Mouse (Mus musculus): ENCODE measurements at regions not wholly inside any gene's neighbourhood (a gene's known extent, or its start where the extent isn't known, plus 50 kb on each side); places are given as distances from the start of the nearest gene placed in this dataset.

DNA sequence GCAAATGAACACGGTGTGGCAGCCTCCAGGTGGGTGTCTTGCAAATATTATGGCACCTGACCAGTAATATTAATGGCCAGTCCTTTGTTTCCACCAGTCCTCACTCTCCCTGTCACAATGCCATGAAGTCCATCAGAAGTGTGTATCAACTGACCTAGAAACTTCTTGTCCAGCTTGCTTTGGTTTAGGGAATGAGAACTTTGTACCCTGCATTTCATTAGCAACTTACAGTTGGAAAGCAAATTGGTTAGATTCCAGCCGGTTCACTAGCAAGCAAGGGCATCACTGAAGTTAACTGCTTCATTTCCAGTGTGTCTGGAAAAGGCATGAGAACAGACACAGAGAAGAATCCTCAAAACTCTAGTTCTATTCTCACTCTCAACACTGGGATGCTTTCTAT, 178.1 kb upstream of the Lyplal1 start:
- no peak for DNase-seq (ENCODE audit: low spot score in 2 of 2)

DNA sequence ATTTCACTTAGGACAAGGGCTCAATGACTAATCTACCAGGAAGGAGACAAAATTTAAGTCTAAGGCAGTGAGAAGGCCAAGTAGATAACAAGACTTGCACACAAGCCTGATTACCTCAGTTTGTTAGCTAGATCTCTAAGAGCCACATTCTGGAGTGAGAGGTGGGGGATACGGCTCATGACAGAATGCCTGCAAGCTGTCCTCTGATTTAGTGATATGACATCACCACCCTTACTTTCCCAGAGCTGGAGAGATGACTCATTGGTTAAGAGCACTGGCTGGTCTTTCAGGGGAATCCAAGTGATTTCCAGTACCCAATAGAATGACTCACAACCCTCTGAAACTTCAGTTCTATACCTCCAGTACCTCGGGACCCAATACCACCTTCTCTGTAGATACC, 177.5 kb upstream of the Lyplal1 start:
- no peak for DNase-seq (ENCODE audit: low spot score in 2 of 2)

DNA sequence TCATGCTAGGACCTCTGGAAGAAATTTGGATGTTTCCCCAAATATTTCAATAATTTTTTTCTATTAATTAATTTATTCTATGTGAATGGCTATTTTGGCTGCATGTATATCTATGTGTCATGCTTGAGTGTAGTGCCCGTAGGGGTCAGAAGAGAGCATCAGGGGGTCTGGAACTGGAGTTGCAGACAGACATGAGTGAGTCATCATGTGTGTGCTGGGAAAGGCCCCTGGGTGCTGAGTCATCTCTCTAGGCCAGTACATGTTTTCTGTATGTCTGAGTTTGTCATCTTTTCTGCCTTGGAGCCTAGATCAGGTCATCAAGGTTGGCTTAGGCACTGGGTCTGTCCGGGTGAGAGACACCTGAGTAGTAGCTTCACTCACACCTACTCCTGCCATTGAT, 172.0 kb upstream of the Lyplal1 start:
- no peak for DNase-seq (ENCODE audit: low spot score in 2 of 2)

DNA sequence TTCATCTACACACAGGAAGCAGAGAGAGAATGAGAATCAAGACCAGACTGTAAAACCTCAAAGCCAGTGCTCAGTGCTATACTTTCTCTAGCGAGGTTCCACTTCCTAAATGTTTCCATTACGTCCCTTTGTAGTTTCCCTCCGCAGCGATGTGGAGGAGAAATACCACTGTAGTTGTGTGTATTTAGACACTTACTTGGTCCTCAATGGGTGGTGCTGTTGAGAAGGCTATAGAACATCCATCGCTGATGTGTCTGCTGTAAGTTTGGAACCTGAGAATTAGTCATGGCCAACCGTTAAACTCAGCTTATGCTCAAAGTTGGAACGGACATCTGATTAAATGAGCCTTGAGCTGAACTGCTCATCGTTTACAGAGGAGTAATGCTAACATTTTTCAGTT, 170.7 kb upstream of the Lyplal1 start:
- DNase-seq (ENCODE audit: low spot score in 2 of 2), result no peak

DNA sequence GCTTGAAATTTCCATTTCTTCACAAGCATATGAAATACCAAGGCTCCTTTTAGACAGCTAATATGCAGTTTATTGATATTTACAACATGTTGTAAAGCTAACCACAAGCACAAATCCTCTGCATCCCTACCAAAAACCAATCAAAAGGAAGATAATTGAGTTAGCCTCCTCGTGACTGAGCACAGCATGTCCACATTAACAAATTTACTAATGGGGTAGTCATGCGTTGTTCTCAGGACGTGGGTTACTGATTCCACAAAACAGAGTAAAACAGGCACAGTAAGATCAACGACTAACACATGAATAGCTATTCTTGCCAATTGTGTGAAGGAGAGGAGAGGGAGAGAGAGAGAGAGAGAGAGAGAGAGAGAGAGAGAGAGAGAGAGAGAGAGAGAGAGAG, 169.3 kb upstream of the Lyplal1 start:
- no peak for DNase-seq (ENCODE audit: low spot score in 2 of 2)

DNA sequence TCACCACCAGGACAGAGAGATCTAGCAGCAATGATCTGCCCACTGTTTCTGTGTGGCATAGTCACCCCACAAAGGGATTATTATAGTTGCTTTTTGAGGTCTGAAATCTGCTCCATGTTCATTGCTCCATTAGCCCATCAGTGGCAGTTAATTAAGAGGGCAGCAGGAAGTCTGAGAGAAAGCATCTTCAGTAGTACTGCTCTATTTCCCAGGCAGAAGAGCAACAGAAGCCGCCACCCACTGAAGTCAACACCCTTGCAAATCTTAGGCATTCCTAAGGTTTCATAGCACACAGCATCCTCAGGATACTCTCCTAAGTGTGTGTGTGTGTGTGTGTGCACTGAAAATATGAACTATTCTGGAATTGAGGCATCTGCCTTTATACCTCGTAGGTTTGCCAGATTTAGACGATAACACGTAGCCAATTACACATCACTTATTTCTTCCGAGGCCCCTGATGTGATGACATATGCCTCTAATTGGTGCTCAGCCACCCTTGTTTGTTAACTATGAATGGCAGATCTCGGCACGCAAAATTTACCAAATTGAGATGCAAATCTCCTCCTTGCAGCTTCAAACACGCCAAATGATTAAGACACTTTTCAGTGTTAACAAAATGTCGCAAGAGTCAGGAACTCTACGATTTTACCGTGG, 161.0 kb upstream of the Lyplal1 start:
- no peak for DNase-seq (ENCODE audit: low spot score in 2 of 2)

DNA sequence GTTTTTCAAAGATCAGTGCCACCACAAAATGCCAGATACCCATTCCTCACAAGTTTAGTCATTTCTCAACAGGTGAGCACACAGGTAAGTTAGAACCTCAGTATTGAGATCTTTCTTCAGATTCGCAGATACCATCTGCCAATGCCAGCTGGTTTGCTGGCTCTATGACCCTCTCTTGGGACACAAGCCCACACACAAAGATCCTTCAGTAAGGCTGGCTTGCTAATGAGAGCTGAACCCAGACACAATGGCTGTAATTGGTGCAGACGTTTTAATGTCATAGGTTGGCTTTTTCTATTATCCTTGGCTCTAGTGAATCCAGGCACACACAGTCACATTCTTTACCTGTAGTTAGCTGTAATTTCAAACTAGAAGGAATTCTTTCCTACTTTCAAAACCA, 154.3 kb upstream of the Lyplal1 start:
- no peak for DNase-seq (ENCODE audit: low spot score in 2 of 2)

DNA sequence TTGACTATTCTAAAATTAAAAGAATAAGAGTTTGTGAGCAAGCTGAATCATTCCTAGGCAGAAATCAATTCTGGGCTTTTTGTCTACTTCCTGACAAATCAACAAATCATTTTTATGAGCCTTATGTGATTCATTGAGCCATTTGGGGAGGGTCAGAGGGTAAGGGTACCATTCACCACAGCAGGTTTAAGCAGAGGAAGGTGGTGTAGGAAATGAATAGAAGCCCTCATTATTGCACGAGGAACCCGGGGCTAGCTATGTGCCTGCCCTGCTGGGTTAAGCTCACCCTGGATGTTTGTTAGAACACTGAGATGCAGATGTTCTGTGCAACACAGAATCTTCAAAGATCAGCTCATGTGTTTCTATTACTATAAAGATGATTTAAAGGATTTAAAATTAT, 150.2 kb upstream of the Lyplal1 start:
- DNase-seq (ENCODE audit: low spot score in 2 of 2), result no peak

DNA sequence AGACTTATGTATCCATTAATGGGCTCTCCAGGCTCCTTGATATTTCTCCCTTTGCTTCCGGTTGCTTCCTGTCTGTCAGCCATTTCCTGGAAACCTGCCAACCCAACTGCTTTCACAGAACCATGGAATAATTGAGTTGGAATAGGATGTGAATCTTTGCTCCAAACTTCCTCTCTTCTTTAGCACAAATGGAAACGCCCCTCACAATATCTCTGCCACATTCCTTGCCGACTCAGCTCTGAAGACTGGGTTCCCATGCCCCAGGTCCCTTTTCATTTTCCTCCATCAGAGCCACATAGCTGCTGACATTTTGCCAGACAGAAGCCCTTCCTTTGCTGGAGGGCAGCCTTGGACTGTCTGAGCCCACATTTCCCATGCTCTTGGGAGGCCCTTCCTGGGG, 147.5 kb upstream of the Lyplal1 start:
- DNase-seq (ENCODE audit: low spot score in 2 of 2), result no peak

DNA sequence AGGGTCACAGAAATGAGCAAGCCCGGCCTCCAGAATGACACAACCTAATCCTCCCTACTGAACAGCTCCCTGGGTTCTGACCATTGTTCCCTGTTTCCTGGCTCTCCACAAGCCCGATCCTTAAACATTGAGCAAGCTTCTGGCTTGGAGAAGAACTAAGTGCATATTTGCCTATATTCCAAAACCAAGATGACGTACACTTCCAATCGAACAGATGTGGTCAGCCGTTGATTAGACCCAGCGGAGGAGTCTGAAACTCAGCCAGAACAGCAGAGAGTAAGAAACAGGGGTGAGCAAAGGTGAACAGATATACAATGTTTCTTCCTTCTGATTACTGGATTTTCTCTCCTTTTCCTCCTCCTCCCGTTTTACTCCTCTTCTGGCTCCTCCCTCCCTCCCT, 146.8 kb upstream of the Lyplal1 start:
- DNase-seq (ENCODE audit: low spot score in 2 of 2), result no peak

DNA sequence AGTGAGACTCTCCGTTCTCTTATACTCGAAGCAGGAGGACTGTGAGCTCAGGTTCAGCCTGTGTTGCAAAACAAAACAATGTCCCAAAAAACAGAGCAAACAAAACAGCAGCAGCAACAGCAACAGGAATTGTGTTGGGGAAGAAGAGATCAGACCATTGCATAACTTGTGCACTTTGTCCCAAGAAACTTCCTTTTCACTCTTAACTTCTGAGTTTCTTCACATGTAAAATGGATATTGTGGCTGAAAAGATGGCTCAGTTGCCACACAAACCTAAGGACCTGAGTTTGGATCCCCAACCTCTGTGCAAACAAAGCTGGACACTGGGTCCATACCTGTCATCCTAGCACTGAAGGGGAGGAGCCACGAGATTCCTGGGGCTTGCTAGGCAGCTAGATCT, 146.1 kb upstream of the Lyplal1 start:
- no peak for DNase-seq (ENCODE audit: low spot score in 2 of 2)

DNA sequence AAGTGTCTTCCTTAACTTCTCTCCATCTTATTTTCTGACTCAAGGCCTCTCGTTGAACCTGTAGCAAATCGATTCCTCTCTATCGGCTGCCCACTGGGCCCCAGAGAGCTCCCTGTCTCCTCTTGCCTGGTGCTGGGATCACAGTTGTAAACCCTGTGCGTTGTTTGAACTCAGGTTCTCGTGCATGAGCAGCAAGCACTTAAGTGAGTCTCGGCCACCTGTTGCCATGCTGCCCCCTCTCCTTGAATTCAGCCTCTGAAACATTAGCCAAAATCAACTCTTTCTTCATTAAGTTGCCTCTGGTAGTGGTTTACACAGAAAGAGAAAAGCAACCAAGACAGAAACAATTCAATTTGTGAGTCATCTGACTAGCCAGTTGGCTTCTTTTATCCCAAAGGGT, 144.9 kb upstream of the Lyplal1 start:
- DNase-seq (ENCODE audit: low spot score in 2 of 2), result no peak

DNA sequence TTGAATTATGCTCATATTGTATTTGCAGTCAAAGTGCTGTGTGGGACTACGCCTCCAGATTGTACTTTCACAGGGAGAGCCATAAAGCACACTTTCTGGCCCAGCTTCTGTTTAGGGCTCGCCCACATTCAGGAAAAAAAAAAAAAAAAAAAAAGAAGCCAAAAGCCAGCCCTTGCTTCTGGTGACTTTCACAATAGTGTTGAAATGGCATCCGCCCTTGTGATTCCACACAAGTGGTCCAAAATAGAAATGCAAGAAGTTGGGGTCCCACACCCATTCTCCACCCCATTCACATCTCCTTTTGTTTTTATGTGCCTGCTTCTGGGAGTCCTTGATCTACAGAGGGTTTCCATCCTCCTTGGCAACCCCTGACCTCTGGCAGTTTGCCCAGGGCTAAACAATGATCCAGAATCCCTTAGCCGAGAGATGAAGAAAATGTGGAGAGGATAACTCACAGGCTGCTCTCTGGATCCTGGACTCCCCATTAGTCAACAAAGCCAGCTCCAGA, 144.3 kb upstream of the Lyplal1 start:
- DNase-seq (ENCODE audit: low spot score in 2 of 2), result no peak

DNA sequence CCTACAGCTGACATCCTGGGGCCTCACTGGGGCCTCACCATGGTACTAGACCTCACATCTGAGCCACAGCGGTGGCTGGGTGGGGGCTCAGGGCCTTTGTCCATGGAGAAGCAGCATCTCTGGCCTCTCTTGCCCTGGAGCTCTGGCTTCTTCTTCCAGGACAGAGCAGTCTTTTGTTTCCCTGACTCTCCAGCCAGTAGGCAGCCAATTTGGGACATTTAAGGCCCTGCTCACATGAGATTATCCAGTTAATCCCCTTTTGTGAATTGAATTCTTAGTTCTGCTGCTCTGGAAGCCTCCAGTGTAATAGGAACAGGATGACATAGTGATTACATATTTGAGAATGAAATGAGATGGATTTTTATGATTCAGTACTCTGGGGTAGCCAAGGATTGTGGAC, 140.5 kb upstream of the Lyplal1 start:
- DNase-seq (ENCODE audit: low spot score in 2 of 2), result no peak

DNA sequence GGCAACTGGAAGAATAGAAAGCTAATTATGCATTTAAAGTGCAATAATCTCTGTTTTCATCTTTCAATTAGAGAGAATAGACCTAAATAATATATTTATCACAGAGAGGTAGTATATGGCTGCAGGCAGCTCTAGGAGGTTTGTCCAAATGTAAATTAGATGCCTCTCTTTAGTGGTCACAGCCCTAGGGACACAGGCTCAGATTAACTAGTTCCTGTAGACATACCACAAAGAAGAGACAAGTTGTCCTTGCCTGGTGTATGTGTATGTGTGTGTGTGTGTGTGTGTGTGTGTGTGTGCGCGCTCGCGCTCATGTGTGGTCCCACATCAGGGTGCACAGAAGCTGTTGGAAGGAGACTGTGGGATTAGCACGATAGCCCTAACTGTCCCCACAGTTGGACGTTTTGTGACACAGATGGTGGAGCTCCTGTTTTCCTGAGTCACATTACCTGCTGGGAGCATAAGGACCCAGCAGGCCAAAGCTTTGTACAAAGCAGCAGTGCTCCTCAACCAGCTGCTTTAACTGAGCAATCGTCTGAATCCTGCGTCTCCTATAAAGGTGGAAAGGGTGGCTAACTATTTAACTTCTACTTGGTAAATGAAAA, 138.5 kb upstream of the Lyplal1 start:
- no peak for DNase-seq (ENCODE audit: low spot score in 2 of 2)

DNA sequence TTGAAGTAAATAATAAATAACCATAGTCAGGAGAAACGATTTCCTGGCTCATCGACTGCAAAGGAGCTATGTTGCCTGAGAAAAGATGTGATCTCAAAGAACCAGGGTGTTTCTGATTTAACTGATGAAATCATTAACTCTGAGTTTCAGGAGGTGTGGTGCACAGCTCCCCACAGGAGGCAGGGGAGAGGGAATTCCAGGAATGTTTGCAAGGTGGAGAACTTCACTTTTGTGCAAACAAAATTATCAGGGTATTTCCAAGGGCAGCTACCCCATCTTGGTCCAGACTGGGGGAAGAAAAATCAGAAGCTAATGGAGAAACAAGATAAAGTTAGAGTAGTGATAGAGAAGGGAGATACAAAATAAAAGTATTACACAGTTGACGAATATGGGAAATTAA, 137.4 kb upstream of the Lyplal1 start:
- no peak for DNase-seq (ENCODE audit: low spot score in 2 of 2)

DNA sequence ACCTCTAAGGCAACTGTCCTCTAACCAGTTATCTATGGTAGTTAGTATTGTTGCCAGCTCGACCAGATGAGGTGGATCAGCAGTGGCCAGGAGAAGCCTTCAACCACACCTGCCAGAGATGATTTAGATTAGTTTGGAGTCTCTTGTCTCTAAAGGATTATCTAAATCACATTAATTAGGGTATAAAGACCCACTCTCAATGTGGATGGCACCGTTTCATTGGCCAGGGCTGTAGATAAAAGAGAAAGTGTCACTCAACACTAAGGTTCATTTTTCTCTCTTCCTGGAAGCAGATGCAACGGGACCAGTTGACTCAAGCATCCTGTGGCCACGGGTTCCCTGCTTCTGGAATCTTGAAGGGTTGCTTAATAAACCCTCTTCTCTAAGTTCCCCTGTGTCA, 135.4 kb upstream of the Lyplal1 start:
- no peak for DNase-seq (ENCODE audit: low spot score in 2 of 2)

DNA sequence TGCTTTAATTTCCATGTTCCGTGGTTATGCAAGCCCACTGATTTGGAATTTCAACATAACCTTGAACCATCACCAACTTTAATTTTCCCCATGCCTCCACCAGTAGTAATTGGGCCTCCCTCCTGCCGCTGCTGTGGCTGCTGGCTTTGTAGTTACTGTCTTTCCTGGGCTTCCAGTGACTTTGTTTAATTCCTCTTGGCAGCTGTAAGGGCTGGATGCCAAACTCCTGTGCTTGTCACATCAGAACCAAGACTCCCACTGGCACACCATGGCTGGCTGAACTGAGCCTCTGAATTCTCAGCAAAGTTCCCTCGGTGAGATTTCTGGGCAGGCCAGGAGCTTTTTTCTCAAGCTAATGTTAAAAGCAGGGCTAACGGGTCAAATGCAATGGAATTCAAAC, 133.2 kb upstream of the Lyplal1 start:
- DNase-seq (ENCODE audit: low spot score in 2 of 2), result no peak

DNA sequence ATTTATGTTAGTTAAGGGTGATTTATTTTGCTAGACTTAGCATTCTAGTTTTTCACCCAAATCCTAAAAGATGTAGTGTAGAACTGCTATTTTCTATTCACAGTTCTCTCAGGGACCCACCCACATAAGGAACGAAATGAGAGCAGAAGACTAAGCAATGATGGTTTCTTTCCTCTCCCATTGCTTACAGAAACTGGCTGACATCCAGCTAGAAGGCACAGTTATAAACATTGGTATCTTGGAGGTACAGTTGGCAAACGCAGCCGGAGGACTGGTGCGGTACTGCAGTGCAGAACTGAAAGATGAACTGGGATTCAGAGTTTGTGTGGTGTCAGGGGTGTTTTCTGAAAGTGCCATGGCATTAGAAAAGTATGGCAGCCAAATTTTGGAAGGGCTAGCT, 132.1 kb upstream of the Lyplal1 start:
- DNase-seq (ENCODE audit: low spot score in 2 of 2), result no peak

DNA sequence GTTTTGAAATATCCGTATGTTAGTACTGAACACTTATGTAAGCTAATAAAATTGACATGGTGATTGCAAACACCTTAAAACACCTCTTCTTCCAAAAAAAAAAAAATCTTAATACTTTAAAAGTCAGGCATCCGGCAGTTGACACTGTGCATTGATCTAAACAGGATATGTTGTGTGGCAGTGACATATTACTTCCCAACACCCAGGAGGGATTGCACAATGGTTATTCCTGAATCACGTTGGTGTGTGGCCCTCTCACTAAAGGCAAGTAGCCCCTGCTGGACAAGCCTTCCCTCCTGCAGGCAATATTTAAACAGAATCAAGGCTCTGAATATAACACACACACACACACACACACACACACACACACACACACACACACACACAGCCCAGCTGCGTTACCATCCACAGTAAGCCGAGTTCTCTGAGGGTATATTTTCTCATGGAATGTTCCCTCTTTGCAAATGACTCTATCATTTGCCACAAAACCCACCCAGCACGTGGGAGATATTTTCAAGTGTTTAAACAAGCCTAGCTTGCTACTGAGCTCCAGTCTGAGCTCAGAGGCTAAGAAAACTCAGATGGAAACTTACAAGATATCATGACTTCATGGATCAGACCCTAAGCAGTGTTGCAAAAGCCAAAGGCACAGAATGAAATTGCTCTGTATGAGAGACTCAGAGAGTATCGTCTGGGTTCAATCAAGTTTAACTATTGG, 128.8 kb upstream of the Lyplal1 start:
- DNase-seq (ENCODE audit: low spot score in 2 of 2), result no peak

DNA sequence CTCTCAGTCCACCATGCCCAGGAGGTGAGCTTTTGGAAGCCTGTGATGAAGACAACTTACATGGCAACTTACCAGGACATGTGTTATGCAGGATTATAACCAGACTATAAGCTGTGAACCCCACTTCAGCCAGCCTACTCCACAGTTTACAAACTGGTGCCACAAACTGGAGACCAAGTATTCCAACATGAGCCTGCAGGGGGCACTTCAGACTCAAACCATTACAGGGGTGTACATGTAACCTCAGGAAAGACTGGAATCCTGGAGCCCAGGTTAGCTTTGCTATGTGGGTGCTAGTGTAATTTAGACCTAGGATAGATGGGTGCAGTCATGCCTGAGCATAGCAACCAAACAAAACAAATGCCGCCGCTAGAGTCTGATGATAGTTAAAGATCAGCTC, 124.0 kb upstream of the Lyplal1 start:
- no peak for DNase-seq (ENCODE audit: low spot score in 2 of 2)

DNA sequence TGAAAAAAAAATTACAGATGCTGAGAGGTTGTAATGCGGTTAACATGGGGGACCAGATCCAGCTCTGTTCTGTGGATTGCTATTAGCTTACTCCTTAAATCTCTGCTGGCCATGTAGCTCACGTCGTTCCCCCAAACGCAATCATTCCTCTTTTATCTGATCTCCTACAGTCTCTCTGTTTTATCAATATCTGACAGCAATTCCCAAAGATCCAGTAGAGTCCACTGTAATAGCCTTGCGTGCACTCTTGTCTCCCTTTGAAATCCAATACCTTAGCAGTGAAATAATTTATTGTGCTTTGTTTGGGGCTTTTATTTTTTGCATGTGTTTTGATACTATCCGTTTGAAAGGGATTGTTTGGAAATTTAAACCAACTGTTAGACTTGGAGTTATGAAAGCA, 120.4 kb upstream of the Lyplal1 start:
- DNase-seq (ENCODE audit: low spot score in 2 of 2), result no peak

DNA sequence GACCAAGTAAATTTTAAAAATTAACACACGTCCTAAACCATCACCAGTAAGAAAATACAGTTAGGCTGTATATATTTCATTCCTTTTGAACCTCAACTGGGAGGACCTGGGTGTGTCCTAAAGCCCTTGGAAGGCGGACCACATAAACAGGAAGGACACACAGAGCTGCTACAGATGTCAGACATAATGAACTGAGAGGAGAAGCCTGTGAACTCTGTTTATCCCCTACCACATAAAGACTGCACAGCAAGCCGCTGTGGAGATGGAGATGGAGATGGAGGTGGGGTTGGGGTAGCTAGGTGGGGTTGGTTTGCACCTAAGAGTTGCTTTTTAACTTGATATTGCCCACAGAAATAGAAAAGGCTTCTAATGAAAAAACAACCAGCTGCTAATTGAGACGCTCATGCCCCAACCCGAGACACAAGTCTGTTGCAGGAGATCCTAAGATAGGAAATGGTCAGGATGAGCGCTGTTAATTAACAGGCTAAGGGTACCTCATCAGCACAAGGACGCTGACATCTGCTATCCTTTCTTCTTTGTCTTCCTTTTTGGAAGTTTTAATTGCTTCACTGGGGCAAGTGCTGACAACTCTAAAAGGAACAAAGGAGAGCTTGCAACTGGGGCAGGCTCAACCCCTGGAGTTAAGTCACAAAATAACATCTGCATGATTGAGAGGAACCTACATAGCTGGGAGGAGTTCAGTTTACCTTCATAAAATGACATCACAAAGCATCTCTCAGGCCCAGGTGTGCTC, 119.3 kb upstream of the Lyplal1 start:
- DNase-seq (ENCODE audit: low spot score in 2 of 2), result no peak

Data from thymus, postnatal 10 days (tissue).